Mouse (Mus musculus) stomach, embryonic 14.5 days (tissue): ENCODE data around the gene Cdk2ap2. TPM values are rescaled to one million over a fixed set of nuclear protein-coding genes. Genes with fewer than 3 reads are reported as not detected.

Experiments
- ATAC-seq: fragments of 200-750 bp; cut with Nextera tagmentation; 2 replicates; pipeline ENCODE4 v1.8.0; 2017; ENCODE audit warnings: low read depth, moderate TSS enrichment; ENCODE audit not compliant: insufficient number of reproducible peaks, insufficient read depth, low FRiP score
- H3K27ac ChIP-seq: fragments of 300-500 bp; sonication (generic); 2 replicates; pipeline ENCODE4 v1.5.1; 2014; ENCODE audit warnings: mild to moderate bottlenecking, low read length, moderate library complexity, mixed read lengths
- H3K27me3 ChIP-seq: fragments of 300-500 bp; sonication (generic); 2 replicates; pipeline ENCODE4 v1.6.1; 2014; ENCODE audit warnings: low read length, control low read depth, mixed read lengths; ENCODE audit not compliant: control insufficient read depth, insufficient read depth
- H3K36me3 ChIP-seq: fragments of 300-500 bp; sonication (generic); 2 replicates; pipeline ENCODE4 v1.6.1; 2014; ENCODE audit warnings: mild to moderate bottlenecking, control low read depth, low read length, moderate library complexity, mixed read lengths; ENCODE audit not compliant: control insufficient read depth, insufficient read depth
- H3K4me1 ChIP-seq: fragments of 300-500 bp; sonication (generic); 2 replicates; pipeline ENCODE4 v1.6.1; 2014; ENCODE audit warnings: low read length, control low read depth, mixed read lengths; ENCODE audit not compliant: control insufficient read depth, insufficient read depth
- H3K4me2 ChIP-seq: fragments of 300-500 bp; sonication (generic); replicated peaks from 2 replicates; pipeline ENCODE4 v1.6.1; 2014; ENCODE audit warnings: low read depth, low read length, control low read depth
- H3K4me3 ChIP-seq: fragments of 300-500 bp; sonication (generic); 2 replicates; pipeline ENCODE4 v1.5.1; 2014; ENCODE audit warnings: low read depth, low read length, control low read depth
- H3K9ac ChIP-seq: fragments of 300-500 bp; sonication (generic); replicated peaks from 2 replicates; pipeline ENCODE4 v1.6.1; 2014; ENCODE audit warnings: low read depth, mild to moderate bottlenecking, control low read depth, low read length, moderate library complexity, mixed read lengths
- H3K9me3 ChIP-seq: fragments of 300-500 bp; sonication (generic); 2 replicates; pipeline ENCODE4 v1.6.1; 2016; ENCODE audit warnings: low read depth, low read length, control low read depth; ENCODE audit not compliant: control insufficient read depth
- WGBS: fragments of 180-500 bp; shearing (Covaris S2); extraction: QIAGEN DNeasy Blood & Tissue Kit; methylation state at CpG from one replicate; pipeline ENCODE4 v1.1.7; 2014; 5-methylcytosine and 5-hydroxymethylcytosine counted together
- polyA plus RNA-seq: library from polyadenylated mRNA; unstranded; fragments of >200 nt; fragmentation: Nextera tagmentation; extraction: Ambion mirVana; gene quantifications from 2 replicates; pipeline ENCODE4 v1.2.1, GENCODE M21; 2014

Cdk2ap2 gene
- polyA plus RNA-seq, 1 experiment from 2014 or later: 74.1 TPM

DNA sequence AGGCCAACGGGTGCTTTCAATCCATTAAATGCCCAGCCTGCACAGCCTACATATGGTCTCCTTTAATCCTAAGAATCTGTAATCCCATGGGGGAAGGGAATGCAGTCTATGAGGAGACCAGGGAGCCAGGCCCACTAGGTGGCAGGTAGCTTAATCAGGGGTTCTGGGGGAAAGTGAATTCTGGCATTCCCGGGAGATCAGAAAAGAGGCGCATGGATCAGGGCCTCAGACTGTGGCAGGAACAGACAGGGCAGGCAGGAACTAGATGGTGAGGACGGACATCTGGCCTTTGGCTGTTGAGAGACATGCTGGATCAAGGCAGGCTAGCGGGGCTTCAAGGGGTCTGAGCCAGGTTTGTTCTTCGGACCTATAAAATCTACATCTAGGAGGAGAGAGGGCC, 4.5 kb downstream of the Cdk2ap2 start:
- 72% methylated on average over 6 of the region's 6 CpGs for WGBS
- no peak for ATAC-seq
- Histone ChIP-seq H3K9me3 (no peaks in the 10 kb centered on the region), H3K4me1 (peaks cover 21% of the 10 kb centered on the region; the same call in 1 of the 2 replicates), H3K36me3 (no peaks in the 10 kb centered on the region), H3K27me3 (peaks cover 11% of the 10 kb centered on the region; the same call in 1 of the 2 replicates), H3K4me2 (peak overlapping the region; percentile 91; the same call in 1 of the 2 replicates), H3K4me3 (no peak overlapping the region), H3K9ac (no peak overlapping the region), H3K27ac (no peak overlapping the region)

DNA sequence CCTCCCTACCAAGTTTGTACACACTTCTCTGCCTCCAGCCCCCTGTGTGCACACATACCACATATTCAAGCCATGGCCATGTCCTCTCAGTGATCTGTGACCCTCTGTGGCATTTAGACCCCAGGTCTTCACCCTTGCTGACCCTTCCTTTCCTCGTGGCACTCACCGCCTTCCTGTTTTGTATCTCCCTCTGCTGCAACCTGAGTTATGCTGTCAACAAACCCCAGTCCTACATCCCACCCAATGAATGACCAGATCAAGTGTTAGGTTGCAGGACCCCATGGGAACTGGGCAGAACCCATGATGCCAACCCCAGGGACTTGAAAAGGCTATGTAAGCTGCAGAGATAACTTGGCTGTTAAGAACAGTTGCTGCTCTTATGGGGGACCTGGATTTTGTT, 5.1 kb downstream of the Cdk2ap2 start:
- Histone ChIP-seq H3K9ac (no peak overlapping the region), H3K36me3 (no peaks in the 10 kb centered on the region), H3K9me3 (no peaks in the 10 kb centered on the region), H3K4me3 (no peak overlapping the region), H3K27me3 (peaks cover 11% of the 10 kb centered on the region; the same call in 1 of the 2 replicates), H3K4me2 (no peak overlapping the region), H3K27ac (no peak overlapping the region), H3K4me1 (peaks cover 21% of the 10 kb centered on the region; the same call in 1 of the 2 replicates)
- 94% methylated on average over 2 of the region's 2 CpGs for WGBS
- no peak for ATAC-seq

DNA sequence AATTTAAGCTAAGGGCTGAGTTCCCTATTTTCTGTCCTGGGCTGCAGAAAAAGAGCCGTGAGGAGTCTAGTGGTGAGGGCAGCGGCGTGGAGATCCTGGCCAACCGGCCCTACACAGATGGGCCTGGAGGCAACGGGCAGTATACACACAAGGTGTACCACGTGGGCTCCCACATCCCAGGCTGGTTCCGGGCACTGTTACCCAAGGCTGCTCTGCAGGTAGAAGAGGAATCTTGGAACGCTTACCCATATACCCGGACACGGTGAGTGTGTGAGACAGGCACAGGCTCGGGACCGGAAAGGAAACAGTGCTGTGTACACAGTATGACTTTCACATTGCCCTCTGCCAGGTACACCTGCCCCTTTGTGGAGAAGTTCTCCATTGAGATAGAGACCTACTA, 5.6 kb downstream of the Cdk2ap2 start:
- ATAC-seq: no peak
- Histone ChIP-seq H3K4me2 (no peak overlapping the region), H3K4me1 (peaks cover 21% of the 10 kb centered on the region; the same call in 1 of the 2 replicates), H3K4me3 (no peak overlapping the region), H3K9ac (no peak overlapping the region), H3K9me3 (no peaks in the 10 kb centered on the region), H3K36me3 (no peaks in the 10 kb centered on the region), H3K27ac (no peak overlapping the region), H3K27me3 (peaks cover 11% of the 10 kb centered on the region; the same call in 1 of the 2 replicates)
- 96% methylated on average over 12 of the region's 12 CpGs for WGBS

DNA sequence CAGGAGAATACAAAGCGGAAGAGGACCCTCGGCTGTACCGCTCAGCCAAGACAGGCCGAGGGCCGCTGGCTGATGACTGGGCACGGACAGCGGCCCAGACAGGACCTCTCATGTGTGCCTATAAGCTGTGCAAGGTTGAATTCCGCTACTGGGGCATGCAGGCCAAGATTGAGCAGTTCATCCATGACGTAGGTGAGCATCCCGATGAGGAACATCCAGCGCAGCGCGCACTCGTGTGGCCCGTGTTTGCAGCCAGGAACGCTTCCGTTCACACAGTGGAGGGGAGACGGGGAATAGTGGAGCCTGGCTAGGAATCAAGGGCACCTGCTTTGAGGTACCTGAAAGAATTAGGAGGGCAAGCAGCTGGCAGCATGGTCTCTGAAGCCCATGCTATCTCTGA, 6.3 kb downstream of the Cdk2ap2 start:
- Histone ChIP-seq H3K4me3 (no peak overlapping the region), H3K27ac (no peak overlapping the region), H3K4me2 (no peak overlapping the region), H3K9me3 (no peaks in the 10 kb centered on the region), H3K36me3 (no peaks in the 10 kb centered on the region), H3K27me3 (peaks cover 11% of the 10 kb centered on the region; the same call in 1 of the 2 replicates), H3K4me1 (peaks cover 18% of the 10 kb centered on the region; the same call in 1 of the 2 replicates), H3K9ac (no peak overlapping the region)
- WGBS: 92% methylated on average over 18 of the region's 18 CpGs
- no peak for ATAC-seq

GRCm38 (mm10) chr19:4103792-4104191, 6.8 kb downstream of the Cdk2ap2 start:
- no peak overlapping the region for H3K4me3 ChIP-seq
- H3K4me2 ChIP-seq: no peak overlapping the region
- ATAC-seq: no peak
- H3K27me3 ChIP-seq: peaks cover 11% of the 10 kb centered on the region; the same call in 1 of the 2 replicates
- no peaks in the 10 kb centered on the region for H3K36me3 ChIP-seq
- no peaks in the 10 kb centered on the region for H3K9me3 ChIP-seq
- 70% methylated on average over 3 of the region's 3 CpGs for WGBS
- H3K27ac ChIP-seq: no peak overlapping the region
- H3K9ac ChIP-seq: no peak overlapping the region
- peaks cover 13% of the 10 kb centered on the region; the same call in 1 of the 2 replicates for H3K4me1 ChIP-seq

GRCm38 (mm10) chr19:4104675-4105194, 7.8 kb downstream of the Cdk2ap2 start:
- Histone ChIP-seq H3K9me3 (no peaks in the 10 kb centered on the region), H3K36me3 (no peaks in the 10 kb centered on the region), H3K4me3 (no peak overlapping the region), H3K27me3 (peaks cover 11% of the 10 kb centered on the region; the same call in 1 of the 2 replicates), H3K9ac (no peak overlapping the region), H3K4me1 (peaks cover 7% of the 10 kb centered on the region; the same call in 1 of the 2 replicates), H3K27ac (no peak overlapping the region), H3K4me2 (no peak overlapping the region)
- WGBS: 87% methylated on average over 16 of the region's 16 CpGs
- no peak for ATAC-seq

- H3K36me3 ChIP-seq: no peaks in the 10 kb centered on the region; the same call in 1 of the 2 replicates
- no peak overlapping the region for H3K4me2 ChIP-seq
- ATAC-seq: no peak
- 93% methylated on average over 14 of the region's 14 CpGs for WGBS
- H3K4me1 ChIP-seq: no peaks in the 10 kb centered on the region
- H3K27ac ChIP-seq: no peak overlapping the region
- H3K27me3 ChIP-seq: 0 out of 2 replicates have a peak, but pooled peaks cover 3% of the 10 kb centered on the region
- no peak overlapping the region for H3K9ac ChIP-seq
- H3K4me3 ChIP-seq: no peak overlapping the region
- H3K9me3 ChIP-seq: no peaks in the 10 kb centered on the region
Observed at GRCm38 (mm10) chr19:4106654-4107053, 9.7 kb downstream of the Cdk2ap2 start.

DNA sequence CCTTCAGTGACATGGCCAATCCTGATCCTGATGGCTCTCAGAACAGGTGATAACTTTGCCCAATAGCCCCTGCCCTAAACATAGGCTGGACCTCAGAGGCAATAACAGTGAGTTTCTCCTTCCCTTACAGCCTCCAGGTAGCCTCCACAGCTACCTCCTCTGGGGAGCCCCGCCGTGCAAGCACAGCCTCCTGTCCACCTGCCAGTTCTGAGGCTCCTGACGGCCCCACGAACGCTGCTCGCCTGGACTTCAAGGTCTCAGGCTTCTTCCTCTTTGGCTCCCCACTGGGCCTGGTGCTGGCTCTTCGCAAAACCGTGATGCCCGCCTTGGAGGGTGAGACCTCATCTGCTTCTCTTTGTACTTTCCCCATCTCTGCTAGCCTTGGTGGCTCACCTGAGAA, 11.6 kb downstream of the Cdk2ap2 start:
- peaks cover 11% of the 10 kb centered on the region; the same call in 1 of the 2 replicates for H3K36me3 ChIP-seq
- 85% methylated on average over 9 of the region's 9 CpGs for WGBS
- H3K27ac ChIP-seq: no peak overlapping the region
- no peak overlapping the region for H3K4me2 ChIP-seq
- no peak overlapping the region for H3K9ac ChIP-seq
- no peaks in the 10 kb centered on the region for H3K4me1 ChIP-seq
- no peak for ATAC-seq
- H3K9me3 ChIP-seq: no peaks in the 10 kb centered on the region
- no peaks in the 10 kb centered on the region for H3K27me3 ChIP-seq
- H3K4me3 ChIP-seq: no peak overlapping the region
